Mouse (Mus musculus) left cerebral cortex, adult 9 months (tissue): ENCODE measurements around the gene Kif6.
A peak's percentile ranks its signal among the peaks of the same experiment; 100 is the strongest.

Experiments used
- DNase-seq, 2 experiments: peaks; one replicate each; pipeline ENCODE4 v3.0.0; 2022; ENCODE audit warnings: low spot score in 2 of 2

Kif6 gene

DNA sequence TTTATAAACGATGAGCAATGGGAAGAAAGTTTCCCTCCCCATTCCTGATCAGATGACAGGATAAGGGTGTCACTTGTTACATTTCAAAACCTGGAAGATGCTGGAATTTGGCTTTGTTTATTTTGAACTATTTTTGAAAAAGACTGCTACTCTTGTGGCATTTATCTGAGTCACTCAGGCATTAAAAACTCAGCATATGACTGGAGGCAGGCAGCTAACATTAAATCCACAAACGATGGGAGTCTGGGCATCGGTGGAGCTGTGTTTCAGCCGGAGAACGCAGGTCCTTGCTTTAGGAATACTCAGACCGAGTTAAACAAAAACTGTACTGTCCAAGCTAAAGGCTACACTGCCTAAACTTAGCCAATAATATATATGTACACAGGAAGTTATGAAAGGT lies 46.7 kb downstream of the Kif6 start:
- no peak for DNase-seq

- peak; percentile 16 to 59 for DNase-seq
Measured at GRCm38 (mm10) chr17:49666728-49667127, 51.8 kb downstream of the Kif6 start.

GRCm38 (mm10) chr17:49668296-49668695 lies 53.4 kb downstream of the Kif6 start:
- DNase-seq, result no peak

- DNase-seq, result peak; percentile 6 to 30
Measured at GRCm38 (mm10) chr17:49671921-49672339, 57.0 kb downstream of the Kif6 start.

DNA sequence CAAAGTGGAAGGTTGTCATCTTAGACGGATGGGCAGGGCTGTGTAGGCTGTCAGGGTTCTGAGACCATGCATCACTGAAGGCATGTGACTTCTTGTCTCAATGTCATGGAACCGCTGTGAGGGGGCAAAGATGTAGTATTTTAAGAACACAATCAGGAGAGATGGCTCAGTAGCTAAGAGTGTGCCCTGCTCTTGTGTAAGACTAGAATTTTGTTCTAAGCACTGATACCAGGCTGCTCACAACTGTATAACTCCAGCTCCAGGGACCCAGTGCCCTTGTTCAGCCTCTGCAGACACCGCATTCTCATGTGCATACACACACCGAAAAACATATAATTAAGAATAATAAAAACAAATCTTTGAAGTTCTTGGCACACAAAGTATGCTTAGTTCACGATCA lies 57.5 kb downstream of the Kif6 start:
- DNase-seq, result no peak

- no peak for DNase-seq
Measured at GRCm38 (mm10) chr17:49675629-49676028, 60.7 kb downstream of the Kif6 start.

DNA sequence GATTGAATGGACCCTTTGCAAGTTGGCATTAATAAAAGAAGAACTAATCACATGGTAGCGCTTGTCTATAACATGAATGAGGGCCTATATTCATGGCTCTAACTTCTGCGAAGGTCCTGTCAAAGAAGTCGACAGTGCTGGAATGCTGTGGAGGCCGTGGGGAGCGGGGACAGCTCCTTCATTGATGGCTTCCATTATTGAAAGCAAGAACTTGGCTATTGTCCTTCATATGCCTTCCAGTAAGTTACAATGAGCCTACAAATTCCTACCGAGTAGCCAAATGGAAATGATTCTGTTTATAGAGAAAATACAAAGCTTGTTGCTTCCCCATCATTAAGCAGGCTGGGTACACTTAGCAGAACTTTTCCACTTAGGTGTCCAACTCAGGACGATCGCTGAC lies 66.5 kb downstream of the Kif6 start:
- no peak for DNase-seq

- no peak for DNase-seq
Measured at GRCm38 (mm10) chr17:49684146-49684545, 69.2 kb downstream of the Kif6 start.

GRCm38 (mm10) chr17:49690607-49691454 lies 75.9 kb downstream of the Kif6 start:
- no peak for DNase-seq

GRCm38 (mm10) chr17:49691455-49691805 lies 76.5 kb downstream of the Kif6 start:
- no peak for DNase-seq

GRCm38 (mm10) chr17:49693206-49693605 lies 78.3 kb downstream of the Kif6 start:
- DNase-seq, result no peak

DNA sequence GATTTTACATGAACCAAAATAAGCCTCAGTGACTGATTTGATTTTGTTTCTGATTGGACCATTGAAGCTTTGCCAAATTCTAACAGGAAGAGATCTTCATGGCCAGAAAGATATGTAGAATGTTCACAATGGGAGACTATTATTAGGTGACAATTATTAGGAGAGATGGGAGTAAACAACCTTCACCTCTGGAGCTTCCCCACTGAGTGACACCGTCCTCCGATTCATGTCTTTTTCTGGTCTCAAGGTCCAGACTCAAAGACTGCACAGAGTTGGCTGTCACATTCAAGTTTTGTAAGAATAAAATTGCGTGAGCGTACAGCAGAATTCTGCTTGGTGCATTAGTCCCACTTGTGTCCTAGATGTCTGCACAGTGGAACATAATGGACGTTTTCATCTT lies 82.3 kb downstream of the Kif6 start:
- DNase-seq, result no peak

GRCm38 (mm10) chr17:49703492-49704249 lies 88.7 kb downstream of the Kif6 start:
- DNase-seq, result peak; percentile 20 to 64

- no peak for DNase-seq
Measured at GRCm38 (mm10) chr17:49709192-49709591, 94.3 kb downstream of the Kif6 start.

GRCm38 (mm10) chr17:49710101-49710630 lies 95.2 kb downstream of the Kif6 start:
- peak; percentile 6 to 54 for DNase-seq

- no peak for DNase-seq
Measured at GRCm38 (mm10) chr17:49726206-49726605, 111.3 kb downstream of the Kif6 start.

GRCm38 (mm10) chr17:49726976-49727375 lies 112.0 kb downstream of the Kif6 start:
- DNase-seq, result no peak

- no peak for DNase-seq
Measured at GRCm38 (mm10) chr17:49727428-49728045, 112.6 kb downstream of the Kif6 start.

- no peak for DNase-seq
Measured at GRCm38 (mm10) chr17:49729856-49730255, 114.9 kb downstream of the Kif6 start.

DNA sequence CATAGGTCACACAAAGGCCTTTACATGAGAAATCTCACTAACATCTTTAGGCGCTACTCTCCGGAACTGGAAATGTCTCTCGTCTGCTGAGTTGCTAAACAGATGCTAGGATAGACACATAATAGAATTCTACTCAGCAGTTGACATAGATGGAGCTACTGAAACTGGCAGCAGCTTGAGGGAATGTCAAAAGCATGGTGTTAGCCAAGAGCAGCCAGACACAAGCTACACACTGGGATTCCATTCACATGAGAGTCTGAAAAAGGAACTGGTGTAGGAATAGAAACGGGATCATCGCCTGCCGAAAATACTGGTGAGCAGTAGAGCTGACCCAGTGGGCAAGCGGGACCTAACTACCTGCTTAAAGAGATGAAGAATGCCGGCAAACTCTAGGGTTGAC lies 117.8 kb downstream of the Kif6 start:
- no peak for DNase-seq

DNA sequence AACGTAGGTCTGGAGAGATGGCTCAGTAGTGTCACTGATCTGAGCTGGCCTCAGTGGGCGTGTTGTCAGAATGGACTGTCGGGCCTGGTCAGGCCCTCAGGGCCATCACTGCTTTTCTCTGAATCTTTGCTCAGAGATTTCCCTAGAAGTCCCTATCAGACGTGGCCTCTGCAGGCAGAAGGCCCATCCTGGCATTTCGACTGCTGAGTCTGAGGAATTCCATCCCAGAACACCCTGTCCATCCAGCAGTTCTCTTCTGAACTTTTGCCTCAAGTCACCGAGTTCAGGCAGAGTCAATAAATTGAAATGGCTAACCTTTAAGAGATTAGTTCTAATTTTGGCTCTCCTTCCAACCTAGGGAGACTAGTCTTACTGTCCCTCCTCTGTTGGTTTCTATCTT lies 119.1 kb downstream of the Kif6 start:
- no peak for DNase-seq

DNA sequence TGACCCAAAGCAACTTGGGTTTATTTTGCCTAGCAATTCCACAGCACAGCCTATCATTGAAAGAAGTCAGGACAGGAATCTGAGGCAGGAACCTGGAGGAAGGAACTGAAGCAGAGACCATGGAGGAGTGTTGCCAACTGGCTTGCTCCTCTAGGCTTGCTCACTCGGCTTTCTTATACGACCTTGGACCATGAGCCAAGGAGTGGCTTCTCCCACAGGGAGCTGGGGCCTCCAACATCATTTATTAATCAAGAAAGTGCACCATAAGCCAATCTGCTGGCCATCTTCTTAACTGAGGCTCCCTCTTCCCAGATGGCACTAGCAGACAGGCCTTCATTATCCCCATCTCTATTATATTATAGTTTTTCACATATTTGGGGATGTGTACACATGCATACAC lies 119.8 kb downstream of the Kif6 start:
- no peak for DNase-seq
